Mouse (Mus musculus) hindbrain, embryonic 13.5 days (tissue): ENCODE measurements around the gene Gab2. TPM values are rescaled to one million over a fixed set of nuclear protein-coding genes. Genes with fewer than 3 reads are reported as not detected.

Experiments used
- ATAC-seq: fragments of 200-750 bp; cut with Nextera tagmentation; 2 replicates; pipeline ENCODE4 v1.8.0; 2017; ENCODE audit warnings: moderate TSS enrichment; ENCODE audit not compliant: low FRiP score
- H3K27ac ChIP-seq: fragments of 300-500 bp; sonication (generic); 2 replicates; pipeline ENCODE4 v1.5.1; 2015; ENCODE audit warnings: inconsistent platforms, mild to moderate bottlenecking, moderate library complexity
- H3K27me3 ChIP-seq: fragments of 300-500 bp; sonication (generic); 2 replicates; pipeline ENCODE4 v1.6.1; 2015; ENCODE audit warnings: mild to moderate bottlenecking, inconsistent platforms
- H3K36me3 ChIP-seq: fragments of 300-500 bp; sonication (generic); 2 replicates; pipeline ENCODE4 v1.6.1; 2015; ENCODE audit warnings: mild to moderate bottlenecking, inconsistent platforms
- H3K4me1 ChIP-seq: fragments of 300-500 bp; sonication (generic); replicated peaks from 2 replicates; pipeline ENCODE4 v1.6.1; 2015; ENCODE audit warnings: inconsistent platforms
- H3K4me2 ChIP-seq: fragments of 300-500 bp; sonication (generic); 2 replicates; pipeline ENCODE4 v1.6.1; 2015; ENCODE audit warnings: inconsistent platforms, mild to moderate bottlenecking, moderate library complexity
- H3K4me3 ChIP-seq: fragments of 300-500 bp; sonication (generic); 2 replicates; pipeline ENCODE4 v1.5.1; 2015; ENCODE audit warnings: mild to moderate bottlenecking, inconsistent platforms
- H3K9ac ChIP-seq: fragments of 300-500 bp; sonication (generic); 2 replicates; pipeline ENCODE4 v1.6.1; 2015; ENCODE audit warnings: mild to moderate bottlenecking, inconsistent platforms
- H3K9me3 ChIP-seq: fragments of 300-500 bp; sonication (generic); 2 replicates; pipeline ENCODE4 v1.6.1; 2016; ENCODE audit warnings: inconsistent platforms
- WGBS: fragments of 180-500 bp; shearing (Covaris S2); methylation state at CpG from one replicate; pipeline ENCODE4 v1.1.7; 2015; 5-methylcytosine and 5-hydroxymethylcytosine counted together
- polyA plus RNA-seq: library from polyadenylated mRNA; unstranded; fragments of >200 nt; fragmentation: Nextera tagmentation; extraction: Ambion mirVana; gene quantifications from 2 replicates; pipeline ENCODE4 v1.2.1, GENCODE M21; 2015

Gab2 gene
- polyA plus RNA-seq, 1 experiment from 2014 or later, result 15.9 TPM

- Histone ChIP-seq H3K4me2 (no peak overlapping the region), H3K36me3 (peaks cover 38% of the 10 kb centered on the region), H3K9ac (no peak overlapping the region), H3K27me3 (no peaks in the 10 kb centered on the region), H3K27ac (no peak overlapping the region), H3K4me1 (no peaks in the 10 kb centered on the region), H3K4me3 (no peak overlapping the region), H3K9me3 (no peaks in the 10 kb centered on the region)
- 97% methylated on average over 2 of the region's 2 CpGs for WGBS
- ATAC-seq, result no peak
Measured at GRCm38 (mm10) chr7:97298279-97298678, 216.9 kb downstream of the Gab2 start.

- no peak for ATAC-seq
- 82% methylated on average over 6 of the region's 6 CpGs for WGBS
Measured at GRCm38 (mm10) chr7:97298943-97299342, 217.6 kb downstream of the Gab2 start.

GRCm38 (mm10) chr7:97300914-97301313 is 219.5 kb downstream of the Gab2 start:
- no peaks in the 10 kb centered on the region for H3K27me3 ChIP-seq
- no peaks in the 10 kb centered on the region for H3K4me1 ChIP-seq
- no peak overlapping the region for H3K9ac ChIP-seq
- 92% methylated on average over 2 of the region's 2 CpGs for WGBS
- ATAC-seq, result no peak
- H3K4me2 ChIP-seq, result no peak overlapping the region
- no peak overlapping the region for H3K27ac ChIP-seq
- no peaks in the 10 kb centered on the region for H3K9me3 ChIP-seq
- H3K36me3 ChIP-seq, result peaks cover 64% of the 10 kb centered on the region
- no peak overlapping the region for H3K4me3 ChIP-seq

More at GRCm38 (mm10) chr7:97298943-97299342, 217.6 kb downstream of the Gab2 start:
- H3K4me1 ChIP-seq, result no peaks in the 10 kb centered on the region
- no peak overlapping the region for H3K4me3 ChIP-seq
- no peak overlapping the region for H3K4me2 ChIP-seq
- no peaks in the 10 kb centered on the region for H3K27me3 ChIP-seq
- H3K27ac ChIP-seq, result no peak overlapping the region
- H3K9me3 ChIP-seq, result no peaks in the 10 kb centered on the region
- H3K36me3 ChIP-seq, result peaks cover 44% of the 10 kb centered on the region
- H3K9ac ChIP-seq, result no peak overlapping the region

- ATAC-seq, result no peak
- H3K36me3 ChIP-seq, result peaks cover 67% of the 10 kb centered on the region
- WGBS, result 85% methylated on average over 8 of the region's 8 CpGs
Measured at GRCm38 (mm10) chr7:97301321-97301720, 219.9 kb downstream of the Gab2 start.

GRCm38 (mm10) chr7:97302261-97302660 is 220.9 kb downstream of the Gab2 start:
- Histone ChIP-seq H3K36me3 (peaks cover 76% of the 10 kb centered on the region), H3K4me2 (no peak overlapping the region), H3K27me3 (no peaks in the 10 kb centered on the region), H3K27ac (no peak overlapping the region), H3K9ac (no peak overlapping the region), H3K9me3 (no peaks in the 10 kb centered on the region), H3K4me1 (no peaks in the 10 kb centered on the region), H3K4me3 (no peak overlapping the region)
- 93% methylated on average over 4 of the region's 4 CpGs for WGBS
- ATAC-seq, result no peak

More at GRCm38 (mm10) chr7:97301321-97301720, 219.9 kb downstream of the Gab2 start:
- Histone ChIP-seq H3K9ac (no peak overlapping the region), H3K4me1 (no peaks in the 10 kb centered on the region), H3K4me2 (no peak overlapping the region), H3K9me3 (no peaks in the 10 kb centered on the region), H3K27ac (no peak overlapping the region), H3K4me3 (no peak overlapping the region), H3K27me3 (no peaks in the 10 kb centered on the region)

GRCm38 (mm10) chr7:97302876-97303275 is 221.5 kb downstream of the Gab2 start:
- Histone ChIP-seq H3K4me3 (no peak overlapping the region), H3K9ac (no peak overlapping the region), H3K4me2 (no peak overlapping the region), H3K9me3 (no peaks in the 10 kb centered on the region), H3K36me3 (peaks cover 81% of the 10 kb centered on the region), H3K4me1 (no peaks in the 10 kb centered on the region), H3K27me3 (no peaks in the 10 kb centered on the region), H3K27ac (no peak overlapping the region)
- no peak for ATAC-seq
- WGBS, result 88% methylated on average over 4 of the region's 4 CpGs

GRCm38 (mm10) chr7:97303614-97304013 is 222.2 kb downstream of the Gab2 start:
- peaks cover 88% of the 10 kb centered on the region for H3K36me3 ChIP-seq

GRCm38 (mm10) chr7:97304471-97304870 is 223.1 kb downstream of the Gab2 start:
- no peak for ATAC-seq
- H3K4me3 ChIP-seq, result no peak overlapping the region
- no peak overlapping the region for H3K27ac ChIP-seq
- no peak overlapping the region for H3K4me2 ChIP-seq
- no peaks in the 10 kb centered on the region for H3K27me3 ChIP-seq
- no peaks in the 10 kb centered on the region for H3K4me1 ChIP-seq
- no peak overlapping the region for H3K9ac ChIP-seq
- H3K9me3 ChIP-seq, result no peaks in the 10 kb centered on the region
- H3K36me3 ChIP-seq, result peaks cover 89% of the 10 kb centered on the region

More at GRCm38 (mm10) chr7:97303614-97304013, 222.2 kb downstream of the Gab2 start:
- H3K4me3 ChIP-seq, result no peak overlapping the region
- 74% methylated on average over 2 of the region's 2 CpGs for whole genome bisulfite sequencing
- no peak for ATAC-seq
- no peak overlapping the region for H3K27ac ChIP-seq
- H3K9ac ChIP-seq, result no peak overlapping the region
- no peaks in the 10 kb centered on the region for H3K27me3 ChIP-seq
- H3K4me1 ChIP-seq, result no peaks in the 10 kb centered on the region
- H3K4me2 ChIP-seq, result no peak overlapping the region
- H3K9me3 ChIP-seq, result no peaks in the 10 kb centered on the region

- 89% methylated on average over 4 of the region's 4 CpGs for WGBS
- Histone ChIP-seq H3K9me3 (no peaks in the 10 kb centered on the region), H3K9ac (no peak overlapping the region), H3K27ac (no peak overlapping the region), H3K36me3 (peaks cover 93% of the 10 kb centered on the region), H3K4me1 (no peaks in the 10 kb centered on the region), H3K4me3 (no peak overlapping the region), H3K4me2 (no peak overlapping the region), H3K27me3 (no peaks in the 10 kb centered on the region)
- ATAC-seq, result no peak
Measured at GRCm38 (mm10) chr7:97305206-97305605, 223.8 kb downstream of the Gab2 start.

- no peak overlapping the region for H3K9ac ChIP-seq
- peaks cover 97% of the 10 kb centered on the region for H3K36me3 ChIP-seq
- H3K4me2 ChIP-seq, result no peak overlapping the region
- ATAC-seq, result no peak
- no peaks in the 10 kb centered on the region for H3K4me1 ChIP-seq
- no peak overlapping the region for H3K27ac ChIP-seq
- H3K9me3 ChIP-seq, result no peaks in the 10 kb centered on the region
- no peak overlapping the region for H3K4me3 ChIP-seq
- WGBS, result 85% methylated on average over 2 of the region's 2 CpGs
- no peaks in the 10 kb centered on the region for H3K27me3 ChIP-seq
Measured at GRCm38 (mm10) chr7:97306813-97307212, 225.4 kb downstream of the Gab2 start.

- no peak for ATAC-seq
- H3K9ac ChIP-seq, result no peak overlapping the region
- no peak overlapping the region for H3K27ac ChIP-seq
- no peaks in the 10 kb centered on the region for H3K9me3 ChIP-seq
- no peaks in the 10 kb centered on the region for H3K4me1 ChIP-seq
- H3K36me3 ChIP-seq, result peaks cover 97% of the 10 kb centered on the region
- WGBS, result 88% methylated on average over 1 of the region's 1 CpGs
- no peak overlapping the region for H3K4me2 ChIP-seq
- H3K27me3 ChIP-seq, result no peaks in the 10 kb centered on the region
- no peak overlapping the region for H3K4me3 ChIP-seq
Measured at GRCm38 (mm10) chr7:97307546-97307945, 226.2 kb downstream of the Gab2 start.

- no peaks in the 10 kb centered on the region for H3K9me3 ChIP-seq
- WGBS, result 88% methylated on average over 4 of the region's 4 CpGs
- no peak overlapping the region for H3K27ac ChIP-seq
- H3K4me3 ChIP-seq, result no peak overlapping the region
- H3K9ac ChIP-seq, result no peak overlapping the region
- H3K4me1 ChIP-seq, result no peaks in the 10 kb centered on the region
- ATAC-seq, result no peak
- peaks cover 97% of the 10 kb centered on the region for H3K36me3 ChIP-seq
- no peak overlapping the region for H3K4me2 ChIP-seq
- no peaks in the 10 kb centered on the region for H3K27me3 ChIP-seq
Measured at GRCm38 (mm10) chr7:97309461-97310340, 228.3 kb downstream of the Gab2 start.

GRCm38 (mm10) chr7:97310341-97310635 is 228.9 kb downstream of the Gab2 start:
- Histone ChIP-seq H3K27me3 (no peaks in the 10 kb centered on the region), H3K9me3 (no peaks in the 10 kb centered on the region), H3K4me2 (no peak overlapping the region), H3K27ac (no peak overlapping the region), H3K4me1 (no peaks in the 10 kb centered on the region), H3K36me3 (peaks cover 96% of the 10 kb centered on the region), H3K4me3 (no peak overlapping the region), H3K9ac (no peak overlapping the region)
- ATAC-seq, result no peak
- WGBS, result 90% methylated on average over 3 of the region's 3 CpGs
